Mouse (Mus musculus): ENCODE results near the gene Dock7. TPM values are rescaled to one million over a fixed set of nuclear protein-coding genes. Genes with fewer than 3 reads are reported as not detected.
"Not testable (repeated sequence)": the region's sequence is repeated elsewhere in the genome, so short reads cannot be mapped to it uniquely, and the experiment has no call there.

Dock7 gene
- polyA plus RNA-seq, 1 experiment from 2014 or later, result 24.5 TPM

DNA sequence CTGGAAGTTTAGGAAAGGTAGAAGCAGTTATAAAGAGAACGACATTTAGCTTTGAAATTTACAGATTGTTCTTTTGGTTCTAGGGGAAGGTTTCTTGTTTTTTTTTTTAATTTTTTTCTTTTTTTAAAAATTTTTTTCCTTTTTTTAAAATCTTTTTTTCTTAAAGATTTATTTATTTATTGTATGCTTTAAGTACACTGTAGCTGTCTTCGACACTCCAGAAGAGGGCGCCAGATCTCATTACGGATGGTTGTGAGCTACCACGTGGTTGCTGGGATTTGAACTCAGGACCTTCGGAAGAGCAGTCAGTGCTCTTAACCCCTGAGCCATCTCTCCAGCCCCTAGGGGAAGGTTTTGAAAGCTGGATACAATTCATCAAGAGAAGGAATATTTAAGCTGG is 182.5 kb downstream of the Dock7 start:
- 83% methylated on average over 6 of the region's 6 CpGs for WGBS
- ATAC-seq (ENCODE audit: extremely low read depth, insufficient number of reproducible peaks, low FRiP score, low TSS enrichment); H3K27ac ChIP-seq (replicated peaks); H3K9me3 ChIP-seq; H3K4me2 ChIP-seq; H3K4me3 ChIP-seq; H3K27me3 ChIP-seq (replicated peaks); H3K4me1 ChIP-seq; H3K9ac ChIP-seq: not testable (repeated sequence)
- H3K36me3 ChIP-seq, result peaks cover 77% of the 10 kb centered on the region

DNA sequence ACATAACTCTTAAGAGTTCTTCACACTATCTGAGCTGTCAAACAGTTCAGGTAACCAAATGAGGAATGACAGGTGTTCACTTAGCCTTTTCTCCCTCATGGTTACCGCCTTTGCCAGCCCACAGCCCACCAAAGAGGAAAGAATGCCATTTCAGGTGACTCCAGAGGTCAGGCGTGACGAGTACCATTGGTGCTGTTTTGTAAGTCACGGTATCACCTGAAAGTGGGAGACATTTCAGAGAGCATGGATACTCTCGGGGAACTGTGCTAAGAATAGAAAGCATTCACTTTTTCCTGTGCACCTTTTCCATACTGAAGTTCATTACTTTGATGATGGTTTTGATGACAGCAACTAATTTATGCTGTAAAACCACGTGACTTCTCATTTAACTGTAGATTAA is 184.7 kb downstream of the Dock7 start:
- Histone ChIP-seq H3K4me1 (no peaks in the 10 kb centered on the region), H3K36me3 (peaks cover 82% of the 10 kb centered on the region), H3K4me2 (no peak overlapping the region), H3K4me3 (no peak overlapping the region), H3K27ac (replicated peaks) (no peak overlapping the region), H3K9me3 (no peaks in the 10 kb centered on the region), H3K9ac (no peak overlapping the region), H3K27me3 (replicated peaks) (no peaks in the 10 kb centered on the region)
- no peak for ATAC-seq (ENCODE audit: extremely low read depth, insufficient number of reproducible peaks, low FRiP score, low TSS enrichment)
- 73% methylated on average over 6 of the region's 6 CpGs for WGBS

DNA sequence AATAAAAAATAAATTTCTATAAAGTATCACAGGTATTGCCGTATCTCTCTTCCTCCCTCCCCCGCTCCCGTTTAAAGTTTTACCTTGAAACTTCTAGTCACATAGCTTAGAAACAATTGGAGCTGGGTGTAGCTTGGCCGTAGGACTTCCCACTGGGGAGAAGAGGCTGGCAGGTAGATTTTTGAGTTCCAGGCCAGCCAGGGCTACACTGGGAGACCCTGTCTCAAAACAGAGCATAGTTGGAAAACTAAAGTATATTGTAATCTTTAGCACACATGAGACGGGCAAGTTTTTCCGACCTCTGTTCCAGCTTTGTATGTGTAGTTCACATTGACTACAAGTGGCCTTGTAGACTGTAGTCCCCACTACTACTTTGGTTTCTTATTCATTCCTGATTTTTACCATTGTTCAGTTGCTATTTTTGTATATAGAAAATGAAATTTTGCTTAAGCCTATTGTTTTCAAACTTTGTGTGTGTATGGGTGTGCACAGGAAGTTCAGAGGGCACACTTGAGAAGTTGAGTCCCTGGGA is 195.4 kb downstream of the Dock7 start:
- peaks cover 19% of the 10 kb centered on the region for H3K36me3 ChIP-seq

DNA sequence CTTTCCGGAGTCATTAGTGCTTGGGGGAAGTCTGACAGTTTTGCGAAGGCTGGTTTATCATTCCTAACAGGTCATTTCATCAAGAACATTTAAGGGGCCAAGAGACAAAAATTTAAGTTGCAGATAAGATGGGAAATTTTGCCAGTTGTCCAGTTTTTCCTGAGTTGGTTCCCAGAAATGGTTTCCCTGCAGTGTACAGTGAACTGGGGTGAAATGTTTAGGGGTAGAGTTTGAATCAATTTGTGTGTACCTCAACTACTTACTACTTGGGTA is 195.9 kb downstream of the Dock7 start:
- ATAC-seq (ENCODE audit: extremely low read depth, insufficient number of reproducible peaks, low FRiP score, low TSS enrichment), result no peak
- Histone ChIP-seq H3K4me1 (peaks cover 25% of the 10 kb centered on the region), H3K4me3 (peak overlapping the region; percentile 97), H3K27ac (replicated peaks) (peak overlapping the region; percentile 100), H3K4me2 (peak overlapping the region; percentile 78), H3K27me3 (replicated peaks) (no peaks in the 10 kb centered on the region), H3K9me3 (no peaks in the 10 kb centered on the region), H3K36me3 (peaks cover 14% of the 10 kb centered on the region), H3K9ac (peak overlapping the region; percentile 96)
- 0% methylated on average over 2 of the region's 2 CpGs for WGBS

More for the DNA sequence above, 195.4 kb downstream of the Dock7 start:
- Histone ChIP-seq H3K4me2 (peak overlapping the region; percentile 78), H3K4me3 (peak overlapping the region; percentile 97), H3K9me3 (no peaks in the 10 kb centered on the region), H3K4me1 (peaks cover 25% of the 10 kb centered on the region), H3K27ac (replicated peaks) (no peak overlapping the region), H3K9ac (peak overlapping the region; percentile 96), H3K27me3 (replicated peaks) (no peaks in the 10 kb centered on the region)
- no peak for ATAC-seq (ENCODE audit: extremely low read depth, insufficient number of reproducible peaks, low FRiP score, low TSS enrichment)
- 28% methylated on average over 6 of the region's 6 CpGs for WGBS

DNA sequence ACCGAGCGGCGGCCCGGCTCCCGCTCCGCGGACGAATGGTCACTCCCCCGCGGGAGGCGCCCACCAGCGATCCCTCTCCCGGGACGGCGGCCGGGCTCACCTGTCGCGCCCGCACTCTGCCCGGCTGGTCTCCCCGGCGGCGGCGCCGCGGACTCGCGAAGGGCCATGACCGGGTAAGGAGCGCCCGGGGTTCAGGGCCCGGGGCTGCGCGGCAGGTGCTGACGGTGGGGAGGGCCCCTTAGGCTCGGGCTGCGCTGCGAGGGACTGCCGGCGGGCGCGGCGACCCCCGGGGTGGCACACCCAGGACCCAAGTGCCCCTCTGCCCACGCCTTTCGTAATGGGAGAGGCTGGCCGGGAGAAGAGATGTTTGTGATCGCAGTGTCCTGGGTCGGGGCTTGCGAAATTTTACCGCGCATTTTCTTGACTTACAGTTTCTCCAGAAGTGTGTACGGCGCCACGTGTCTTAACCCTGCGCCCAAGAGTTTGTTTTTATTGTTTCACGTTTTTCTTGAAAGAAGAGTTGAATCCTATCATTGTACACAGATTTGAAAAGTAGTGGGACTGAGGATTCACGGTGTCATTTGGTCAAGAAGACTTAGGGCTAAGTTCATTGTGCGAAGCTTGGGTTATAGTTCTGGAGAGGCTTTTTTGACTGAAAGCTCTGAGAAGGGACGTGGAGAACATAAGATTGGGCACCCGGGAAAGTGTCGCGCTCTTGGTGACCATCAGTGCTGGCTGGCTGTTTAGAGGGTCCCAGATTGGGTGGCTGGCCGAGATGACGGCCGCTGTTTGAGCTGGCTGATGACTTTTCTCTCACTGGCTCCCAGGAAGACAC is 196.4 kb downstream of the Dock7 start:
- Histone ChIP-seq H3K27ac (replicated peaks) (peak overlapping the region; percentile 100), H3K4me2 (peak overlapping the region; percentile 78), H3K9me3 (no peaks in the 10 kb centered on the region), H3K36me3 (peaks cover 11% of the 10 kb centered on the region), H3K9ac (peak overlapping the region; percentile 96), H3K4me3 (peak overlapping the region; percentile 97), H3K4me1 (peaks cover 25% of the 10 kb centered on the region), H3K27me3 (replicated peaks) (no peaks in the 10 kb centered on the region)
- peak; percentile 17; the same call in 1 of the 2 replicates for ATAC-seq (ENCODE audit: extremely low read depth, insufficient number of reproducible peaks, low FRiP score, low TSS enrichment)
- WGBS, result under 1% methylated on average over 66 of the region's 66 CpGs

DNA sequence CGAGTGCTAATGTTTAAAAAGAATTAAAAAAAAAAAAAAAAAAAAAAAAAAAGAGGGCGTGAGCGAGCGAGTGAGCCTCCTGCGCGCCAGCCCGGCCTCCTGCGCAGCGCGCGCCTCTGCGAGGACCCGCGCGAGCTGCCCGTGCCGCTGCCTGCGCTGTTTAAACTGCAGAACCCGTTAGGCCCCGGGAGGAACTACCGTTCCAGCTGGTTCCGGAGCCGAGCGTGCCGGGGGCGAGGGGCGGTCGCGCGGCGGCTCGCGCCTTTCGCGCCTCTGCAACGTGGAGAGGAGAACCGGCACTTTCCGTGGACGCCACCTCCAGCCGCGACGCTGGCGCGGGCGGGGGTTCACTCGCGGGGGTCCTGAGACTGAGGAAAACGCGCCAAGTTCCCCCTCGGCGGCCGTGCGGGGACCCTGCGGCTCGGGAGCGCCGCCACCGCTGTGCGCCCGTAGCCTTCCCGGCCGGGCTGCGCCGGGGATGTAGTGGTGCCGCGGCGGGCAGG is 197.1 kb downstream of the Dock7 start, which contains the start of gene Usp1:
TSS of gene Usp1 (plus strand) at position 243 of the 503 bp plus-strand sequence.
- ATAC-seq (ENCODE audit: extremely low read depth, insufficient number of reproducible peaks, low FRiP score, low TSS enrichment), result peak; percentile 22
- peak within 1 kb of the TSS; percentile 97 for H3K4me3 ChIP-seq
- peaks cover 25% of the 10 kb centered on the region for H3K4me1 ChIP-seq
- no peaks in the 10 kb centered on the region for H3K27me3 ChIP-seq (replicated peaks)
- peak within 1 kb of the TSS; percentile 78 for H3K4me2 ChIP-seq
- H3K9ac ChIP-seq, result peak within 1 kb of the TSS; percentile 96
- no peaks in the 10 kb centered on the region for H3K9me3 ChIP-seq
- H3K27ac ChIP-seq (replicated peaks), result peak within 1 kb of the TSS; percentile 100
- H3K36me3 ChIP-seq, result peaks cover 5% of the 10 kb centered on the region
- 0% methylated on average over 66 of the region's 67 CpGs for WGBS

DNA sequence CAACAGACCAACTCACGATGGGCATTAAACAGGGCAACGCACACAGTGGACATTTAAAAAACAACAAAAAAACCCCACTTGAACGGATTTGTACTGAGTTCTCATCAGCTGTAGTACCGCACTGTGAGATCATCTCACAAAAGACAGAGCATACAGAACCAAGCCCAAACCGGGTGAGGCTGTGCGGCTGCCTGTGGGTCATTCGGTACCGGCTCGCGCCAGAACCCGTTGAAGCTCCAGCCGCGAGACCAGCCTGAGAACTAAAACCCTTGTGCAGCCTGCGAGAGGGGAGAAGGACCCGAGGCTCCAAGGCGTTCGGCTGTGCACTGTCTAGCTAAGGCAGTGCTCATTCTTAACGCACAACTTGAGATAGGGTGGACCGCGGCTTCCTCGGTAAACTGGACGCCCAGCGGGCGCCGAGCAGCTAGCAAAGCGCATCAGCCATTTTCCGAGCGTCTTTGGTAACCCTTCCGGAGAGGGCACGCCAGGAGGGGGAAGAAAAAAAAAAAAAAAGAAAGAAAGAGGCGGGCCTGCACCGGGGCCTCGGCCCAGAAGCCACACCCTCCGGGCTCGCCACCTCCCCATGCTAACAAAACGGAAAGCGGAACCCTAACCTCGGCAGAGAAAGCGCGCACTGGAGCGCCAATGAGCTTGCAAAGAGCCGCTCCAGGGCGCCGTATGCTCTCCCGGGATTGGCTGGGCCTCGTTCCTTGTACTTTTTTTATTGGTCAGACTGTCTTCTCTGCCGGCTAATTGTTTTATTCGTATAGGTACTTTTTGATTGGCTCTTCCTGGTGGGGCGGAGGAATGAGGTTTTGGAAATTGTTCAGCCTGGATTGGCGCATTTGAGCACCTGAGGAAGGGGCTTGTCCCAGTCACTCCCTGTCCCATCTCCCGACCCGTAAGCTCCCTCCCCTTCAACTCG is 197.8 kb downstream of the Dock7 start:
- Histone ChIP-seq H3K4me1 (peaks cover 25% of the 10 kb centered on the region), H3K27me3 (replicated peaks) (no peaks in the 10 kb centered on the region), H3K36me3 (peaks cover 3% of the 10 kb centered on the region; the same call in 1 of the 2 replicates), H3K9ac (peak overlapping the region; percentile 96), H3K9me3 (no peaks in the 10 kb centered on the region), H3K27ac (replicated peaks) (peak overlapping the region; percentile 100), H3K4me3 (peak overlapping the region; percentile 97), H3K4me2 (peak overlapping the region; percentile 78)
- peak; percentile 90 for ATAC-seq (ENCODE audit: extremely low read depth, insufficient number of reproducible peaks, low FRiP score, low TSS enrichment)
- under 1% methylated on average over 53 of the region's 53 CpGs for WGBS

DNA sequence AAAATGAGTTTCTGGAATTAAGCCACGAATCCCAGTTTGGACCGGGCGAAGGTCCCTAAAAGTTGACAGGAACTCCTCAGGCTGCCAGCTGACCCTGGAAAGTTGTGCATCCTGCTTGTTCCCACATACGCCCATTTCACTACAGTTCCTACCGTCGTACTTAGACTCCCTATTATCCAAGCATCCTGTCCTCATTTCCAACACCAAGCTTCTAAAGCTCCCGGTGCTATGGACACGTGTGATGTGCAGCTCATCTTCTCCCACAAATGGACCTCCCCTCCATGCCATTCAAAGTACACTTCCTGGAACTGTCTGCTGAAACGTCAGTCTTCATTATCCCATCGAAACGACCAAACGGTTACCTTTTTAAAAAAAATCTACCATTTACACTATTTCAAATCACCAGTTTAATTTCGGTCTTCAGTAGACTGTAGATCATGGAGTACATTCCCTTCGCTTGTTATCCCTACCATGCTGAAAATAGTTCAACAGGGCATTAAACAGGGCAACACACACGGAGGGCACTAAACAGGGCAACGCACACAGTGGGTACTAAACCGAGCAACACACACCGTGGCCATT is 198.6 kb downstream of the Dock7 start:
- peak overlapping the region; percentile 97 for H3K4me3 ChIP-seq
- H3K9me3 ChIP-seq, result no peaks in the 10 kb centered on the region
- 10% methylated on average over 18 of the region's 18 CpGs for WGBS
- H3K9ac ChIP-seq, result peak overlapping the region; percentile 85
- peaks cover 3% of the 10 kb centered on the region; the same call in 1 of the 2 replicates for H3K36me3 ChIP-seq
- H3K27me3 ChIP-seq (replicated peaks), result no peaks in the 10 kb centered on the region
- peaks cover 25% of the 10 kb centered on the region for H3K4me1 ChIP-seq
- no peak for ATAC-seq (ENCODE audit: extremely low read depth, insufficient number of reproducible peaks, low FRiP score, low TSS enrichment)
- peak overlapping the region; percentile 78 for H3K4me2 ChIP-seq
- peak overlapping the region; percentile 92 for H3K27ac ChIP-seq (replicated peaks)

DNA sequence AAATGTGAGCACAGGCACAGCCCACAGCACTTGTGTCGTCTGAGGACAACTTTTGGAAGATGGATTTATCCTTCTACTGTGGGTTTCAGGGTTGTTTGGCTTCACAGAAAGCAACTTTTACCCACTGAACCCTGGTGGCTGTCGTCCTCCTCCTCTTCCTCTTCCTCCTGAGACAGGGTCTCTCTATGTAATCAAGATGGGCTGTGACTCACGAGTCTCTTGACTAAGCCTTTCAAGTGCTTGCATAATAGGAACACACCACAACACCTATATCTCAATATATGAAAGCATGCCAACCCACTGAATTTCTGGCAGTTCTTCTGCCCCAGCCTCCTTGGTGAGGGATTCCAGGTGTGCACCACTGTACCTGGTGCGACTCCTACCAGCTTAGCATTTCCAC is 199.8 kb downstream of the Dock7 start:
- H3K4me2 ChIP-seq, result no peak overlapping the region
- 79% methylated on average over 4 of the region's 4 CpGs for WGBS

DNA sequence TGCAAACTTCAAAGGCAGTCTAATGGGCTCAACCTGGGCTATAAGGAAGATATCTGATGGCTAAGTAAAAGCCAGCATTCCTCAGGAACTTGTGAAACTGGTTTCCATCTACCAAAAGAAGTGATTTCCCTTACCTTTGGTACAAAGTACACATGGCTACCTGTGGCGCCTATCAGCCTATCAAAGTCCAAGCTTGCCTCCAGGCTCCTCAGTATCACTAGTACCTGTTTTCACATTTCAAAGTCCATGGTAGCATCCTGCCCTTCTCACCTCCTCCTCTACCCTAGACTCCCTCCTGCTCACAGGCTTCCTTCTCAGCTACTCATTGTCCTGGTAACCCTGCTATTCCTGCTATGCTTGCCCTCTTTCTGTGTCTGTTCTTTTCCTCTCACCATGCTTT is 202.5 kb downstream of the Dock7 start:
- Histone ChIP-seq H3K4me2 (no peak overlapping the region), H3K36me3 (no peaks in the 10 kb centered on the region), H3K27me3 (replicated peaks) (no peaks in the 10 kb centered on the region), H3K9me3 (no peaks in the 10 kb centered on the region), H3K27ac (replicated peaks) (no peak overlapping the region), H3K4me3 (no peak overlapping the region), H3K9ac (no peak overlapping the region), H3K4me1 (peaks cover 8% of the 10 kb centered on the region)
- WGBS, result 65% methylated on average over 1 of the region's 1 CpGs
- ATAC-seq (ENCODE audit: extremely low read depth, insufficient number of reproducible peaks, low FRiP score, low TSS enrichment), result no peak

More for the DNA sequence above, 199.8 kb downstream of the Dock7 start:
- H3K27me3 ChIP-seq (replicated peaks), result no peaks in the 10 kb centered on the region
- H3K36me3 ChIP-seq, result no peaks in the 10 kb centered on the region
- H3K4me1 ChIP-seq, result peaks cover 20% of the 10 kb centered on the region
- no peak for ATAC-seq (ENCODE audit: extremely low read depth, insufficient number of reproducible peaks, low FRiP score, low TSS enrichment)
- no peak overlapping the region for H3K4me3 ChIP-seq
- H3K9me3 ChIP-seq, result no peaks in the 10 kb centered on the region
- no peak overlapping the region for H3K27ac ChIP-seq (replicated peaks)
- no peak overlapping the region for H3K9ac ChIP-seq

DNA sequence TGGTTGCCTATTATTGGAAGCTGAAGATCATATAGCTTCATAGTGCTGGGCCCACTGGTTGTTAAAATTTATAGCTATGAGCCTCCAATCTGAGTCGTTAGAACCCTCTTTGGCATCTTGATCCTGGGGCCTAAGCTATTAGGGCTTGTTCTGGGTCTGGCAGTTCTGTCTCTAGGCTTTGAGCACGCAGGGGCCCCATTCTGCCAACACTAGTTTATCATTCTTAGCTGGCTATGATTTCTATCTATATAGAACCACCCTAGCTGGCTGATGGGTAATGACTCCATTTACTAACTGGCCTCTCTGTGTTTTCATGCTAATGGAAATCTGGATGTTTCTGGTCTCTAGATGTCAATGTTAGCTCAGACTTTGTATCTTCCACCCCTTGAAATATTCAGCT is 203.0 kb downstream of the Dock7 start:
- no peak overlapping the region for H3K4me2 ChIP-seq
- no peak overlapping the region for H3K27ac ChIP-seq (replicated peaks)
- peaks cover 8% of the 10 kb centered on the region for H3K4me1 ChIP-seq
- no peak overlapping the region for H3K9ac ChIP-seq
- WGBS, result 80% methylated on average over 2 of the region's 2 CpGs
- H3K4me3 ChIP-seq, result no peak overlapping the region
- no peak for ATAC-seq (ENCODE audit: extremely low read depth, insufficient number of reproducible peaks, low FRiP score, low TSS enrichment)
- no peaks in the 10 kb centered on the region for H3K27me3 ChIP-seq (replicated peaks)
- no peaks in the 10 kb centered on the region for H3K36me3 ChIP-seq
- H3K9me3 ChIP-seq, result no peaks in the 10 kb centered on the region
